Mouse (Mus musculus) G1E (cell line): ENCODE measurements around the gene Ift122.

Experiments
- CTCF ChIP-seq: IDR thresholded peaks from 2 replicates; pipeline ENCODE4 v1.5.1; 2012; ENCODE audit warnings: low read depth, low read length, inconsistent platforms, mixed read lengths
- GATA1 ChIP-seq: IDR thresholded peaks from 2 replicates; pipeline ENCODE4 v1.6.1; 2012; ENCODE audit warnings: borderline replicate concordance, low read length, inconsistent platforms, mixed read lengths
- POLR2AphosphoS5 ChIP-seq: IDR thresholded peaks from 2 replicates; pipeline ENCODE4 v1.6.1; 2012; ENCODE audit warnings: low read depth, low read length, inconsistent platforms; ENCODE audit not compliant: insufficient replicate concordance
- TAL1 ChIP-seq: conservative IDR thresholded peaks from 2 replicates; pipeline ENCODE4 v1.6.1; 2012; ENCODE audit warnings: low read depth, low read length, inconsistent platforms, mixed read lengths

GRCm38 (mm10) chr6:115855733-115856360, 2.6 kb downstream of the Ift122 start:
- no peak for TF ChIP-seq POLR2AphosphoS5
- no peak for TF ChIP-seq CTCF
- TF ChIP-seq TAL1: no peak
- TF ChIP-seq GATA1: no peak
